Mouse (Mus musculus): ENCODE results near the gene Tmprss4. TPM values are rescaled to one million over a fixed set of nuclear protein-coding genes. Genes with fewer than 3 reads are reported as not detected.

Gene Tmprss4
- total and polyA plus RNA-seq, 3 experiments = 0.82 TPM; not detected in 2

DNA sequence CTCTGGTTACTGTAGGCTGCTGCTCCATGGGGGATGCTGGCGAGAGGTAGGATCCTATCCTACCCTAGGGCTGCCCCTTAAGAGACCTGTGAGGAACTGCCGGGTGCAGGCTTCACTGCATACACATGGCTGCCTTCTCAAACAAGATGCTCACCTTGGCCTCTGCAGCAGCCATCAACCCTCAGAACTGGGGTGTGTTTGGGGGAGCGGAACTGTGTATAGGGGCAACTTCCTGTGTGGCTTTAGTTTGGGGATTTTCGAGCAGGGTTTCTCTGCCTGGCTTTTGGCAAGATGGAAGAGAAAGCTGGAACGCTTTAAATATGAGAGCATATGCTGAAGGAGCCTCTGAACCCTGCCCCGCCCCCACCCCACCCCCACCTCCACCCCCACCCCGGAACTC is 77.0 kb downstream of the Tmprss4 start:
- Histone ChIP-seq H3K9ac (ENCODE audit: low read depth, low read length) (no peak overlapping the region), H3K4me3 (no peak overlapping the region), H3K27ac (no peak overlapping the region), H3K27me3 (ENCODE audit: control insufficient read depth, insufficient read depth, low read length) (no peaks in the 10 kb centered on the region; the same call in 1 of the 2 replicates), H3K4me1 (ENCODE audit: control insufficient read depth, insufficient read depth, low read length) (peaks cover under 1% of the 10 kb centered on the region; the same call in 1 of the 2 replicates), H3K79me2 (replicated peaks; ENCODE audit: control insufficient read depth, insufficient read depth, low read length) (no peaks in the 10 kb centered on the region), H3K36me3 (ENCODE audit: control insufficient read depth, insufficient read depth, low read length) (no peaks in the 10 kb centered on the region)
- DNase-seq = no peak
- no peak for TF ChIP-seq POLR2A (IDR thresholded peaks at IDR 0.05; ENCODE audit: insufficient read depth, low read depth, low read length)
- no peak for TF ChIP-seq CTCF (IDR thresholded peaks at IDR 0.05)
- TF ChIP-seq EP300 (IDR thresholded peaks at IDR 0.05; ENCODE audit: insufficient read depth, low read depth, low read length) = no peak
- WGBS = 36% methylated on average over 7 of the region's 7 CpGs
- intact Hi-C loops (cut with DNase I) = no loop called here

- H3K27ac ChIP-seq = no peak overlapping the region
- no peak overlapping the region for H3K9ac ChIP-seq (ENCODE audit: low read depth, low read length)
- H3K27me3 ChIP-seq (ENCODE audit: control insufficient read depth, insufficient read depth, low read length) = no peaks in the 10 kb centered on the region
- TF ChIP-seq CTCF (IDR thresholded peaks at IDR 0.05) (no peak), POLR2A (IDR thresholded peaks at IDR 0.05; ENCODE audit: insufficient read depth, low read depth, low read length) (no peak), EP300 (IDR thresholded peaks at IDR 0.05; ENCODE audit: insufficient read depth, low read depth, low read length) (no peak)
- intact Hi-C loops (cut with DNase I) = no loop called here
- 87% methylated on average over 14 of the region's 14 CpGs for WGBS
- DNase-seq = no peak
- H3K4me3 ChIP-seq = no peak overlapping the region
- no peaks in the 10 kb centered on the region for H3K79me2 ChIP-seq (replicated peaks; ENCODE audit: control insufficient read depth, insufficient read depth, low read length)
- no peaks in the 10 kb centered on the region for H3K36me3 ChIP-seq (ENCODE audit: control insufficient read depth, insufficient read depth, low read length)
- H3K4me1 ChIP-seq (ENCODE audit: control insufficient read depth, insufficient read depth, low read length) = peaks cover 1% of the 10 kb centered on the region; the same call in 1 of the 2 replicates
These were observed 78.7 kb downstream of the Tmprss4 start for GRCm38 (mm10) chr9:45125211-45125610.

Other genes starting within 250 kb of the Tmprss4 start
- 10 to 100 TPM; 36.1 to 39.6 TPM for gene Ube4a, start 238.5 kb downstream of the Tmprss4 start, total RNA-seq (2021)
- 8.4 and 17.0 TPM in 2 replicates for gene Ube4a, start 238.5 kb downstream of the Tmprss4 start, polyA plus RNA-seq (2012; rRNA removed)
- gene Cd3g, start 223.7 kb downstream of the Tmprss4 start, total RNA-seq (2021) = under 1 TPM; 0.25 to 0.39 TPM
- 0.64 and 1.5 TPM in 2 replicates for gene Cd3g, start 223.7 kb downstream of the Tmprss4 start, polyA plus RNA-seq (2012; rRNA removed)
- gene Cd3d, start 222.3 kb downstream of the Tmprss4 start, total RNA-seq (2021) = under 1 TPM in 1 of 2 experiments, not detected in 1; 0.66 TPM
- 0.29 and 0.92 TPM in 2 replicates for gene Cd3d, start 222.3 kb downstream of the Tmprss4 start, polyA plus RNA-seq (2012; rRNA removed)
- gene Cd3e, start 194.5 kb downstream of the Tmprss4 start, total RNA-seq (2021) = under 1 TPM; 0.21 to 0.66 TPM
- 0.32 and 1.5 TPM in 2 replicates for gene Cd3e, start 194.5 kb downstream of the Tmprss4 start, polyA plus RNA-seq (2012; rRNA removed)
- 1 to 10 TPM in 1 of 2 experiments, under 1 TPM in 1; 0.77 to 1.2 TPM for gene Mpzl2, start 164.3 kb downstream of the Tmprss4 start, total RNA-seq (2021)
- gene Mpzl2, start 164.3 kb downstream of the Tmprss4 start, polyA plus RNA-seq (2012; rRNA removed) = 1.6 and 1.8 TPM in 2 replicates
- 1 to 10 TPM; 1.4 to 1.8 TPM for gene Mpzl3, start 148.9 kb downstream of the Tmprss4 start, total RNA-seq (2021)
- gene Mpzl3, start 148.9 kb downstream of the Tmprss4 start, polyA plus RNA-seq (2012; rRNA removed) = 0.82 and 1.2 TPM in 2 replicates
- gene Jaml, start 124.9 kb downstream of the Tmprss4 start, total RNA-seq (2021) = under 1 TPM; 0.20 to 0.29 TPM
- 0.14 and 0.18 TPM in 2 replicates for gene Jaml, start 124.9 kb downstream of the Tmprss4 start, polyA plus RNA-seq (2012; rRNA removed)
- 1 to 10 TPM; 1.2 to 1.3 TPM for gene Scn2b, start 86.3 kb downstream of the Tmprss4 start, total RNA-seq (2021)
- 0.23 and 0.31 TPM in 2 replicates for gene Scn2b, start 86.3 kb downstream of the Tmprss4 start, polyA plus RNA-seq (2012; rRNA removed)
- gene Scn4b, start 65.7 kb downstream of the Tmprss4 start, total RNA-seq (2021) = 10 to 100 TPM; 14.2 to 16.9 TPM
- 5.1 and 8.3 TPM in 2 replicates for gene Scn4b, start 65.7 kb downstream of the Tmprss4 start, polyA plus RNA-seq (2012; rRNA removed)
- gene BC049352, start 22.1 kb downstream of the Tmprss4 start, total RNA-seq (2021) = not detected
- gene BC049352, start 22.1 kb downstream of the Tmprss4 start, polyA plus RNA-seq (2012; rRNA removed) = 0.09 and 0.23 TPM in 2 replicates
- 1 to 10 TPM; 1.7 to 1.8 TPM for gene Il10ra, start 65.1 kb upstream of the Tmprss4 start, total RNA-seq (2021)
- 3.6 and 3.7 TPM in 2 replicates for gene Il10ra, start 65.1 kb upstream of the Tmprss4 start, polyA plus RNA-seq (2012; rRNA removed)
- 1 to 10 TPM; 5.4 to 6.9 TPM for gene Tmprss13, start 115.0 kb upstream of the Tmprss4 start, total RNA-seq (2021)
- 0.94 and 6.9 TPM in 2 replicates for gene Tmprss13, start 115.0 kb upstream of the Tmprss4 start, polyA plus RNA-seq (2012; rRNA removed)
- 10 to 100 TPM; 13.8 to 14.2 TPM for gene Fxyd6, start 166.1 kb upstream of the Tmprss4 start, total RNA-seq (2021)
- 40.8 and 51.2 TPM in 2 replicates for gene Fxyd6, start 166.1 kb upstream of the Tmprss4 start, polyA plus RNA-seq (2012; rRNA removed)
- gene Fxyd2, start 195.6 kb upstream of the Tmprss4 start, total RNA-seq (2021) = 1 to 10 TPM; 2.8 to 3.3 TPM
- 4.2 and 9.7 TPM in 2 replicates for gene Fxyd2, start 195.6 kb upstream of the Tmprss4 start, polyA plus RNA-seq (2012; rRNA removed)
- gene Dscaml1, start 222.5 kb upstream of the Tmprss4 start, total RNA-seq (2021) = not detected
- 0.03 and 0.14 TPM in 2 replicates for gene Dscaml1, start 222.5 kb upstream of the Tmprss4 start, polyA plus RNA-seq (2012; rRNA removed)

All from heart, adult 2 months (tissue).